Mouse (Mus musculus): ENCODE measurements around the gene Prg3.

Gene Prg3

GRCm38 (mm10) chr2:84987930-84988329, at the start of gene Prg3:
TSS of gene Prg3 (plus strand) at chr2:84988215.
- no peak for DNase-seq

- no peak for DNase-seq
These were observed 49.6 kb upstream of the Prg3 start for GRCm38 (mm10) chr2:84938249-84938946.

DNA sequence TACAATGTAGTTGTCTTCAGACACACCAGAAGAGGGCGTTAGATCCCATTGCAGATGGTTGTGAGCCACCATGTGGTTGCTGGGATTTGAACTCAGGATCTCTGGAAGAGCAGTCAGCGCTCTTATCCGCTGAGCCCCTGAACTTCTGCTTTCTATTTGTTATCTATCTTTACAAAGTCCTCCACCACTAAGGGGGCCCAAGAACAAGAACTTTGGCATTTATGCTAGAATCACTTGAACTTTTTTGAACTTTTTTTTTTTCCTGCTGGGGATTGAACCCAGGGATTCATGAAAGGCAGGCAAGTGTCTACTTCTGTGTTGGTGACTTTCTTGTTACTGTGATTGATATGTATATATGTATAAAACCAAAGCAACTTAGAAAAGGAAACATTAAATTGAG, 48.7 kb upstream of the Prg3 start:
- DNase-seq: no peak

GRCm38 (mm10) chr2:84939711-84940110, 48.3 kb upstream of the Prg3 start:
- no peak for DNase-seq

- DNase-seq: no peak
These were observed 46.7 kb upstream of the Prg3 start for GRCm38 (mm10) chr2:84941332-84941731.

- DNase-seq: no peak
These were observed 46.2 kb upstream of the Prg3 start for GRCm38 (mm10) chr2:84941795-84942194.

- no peak for DNase-seq
These were observed 40.8 kb upstream of the Prg3 start for GRCm38 (mm10) chr2:84947154-84947771.

DNA sequence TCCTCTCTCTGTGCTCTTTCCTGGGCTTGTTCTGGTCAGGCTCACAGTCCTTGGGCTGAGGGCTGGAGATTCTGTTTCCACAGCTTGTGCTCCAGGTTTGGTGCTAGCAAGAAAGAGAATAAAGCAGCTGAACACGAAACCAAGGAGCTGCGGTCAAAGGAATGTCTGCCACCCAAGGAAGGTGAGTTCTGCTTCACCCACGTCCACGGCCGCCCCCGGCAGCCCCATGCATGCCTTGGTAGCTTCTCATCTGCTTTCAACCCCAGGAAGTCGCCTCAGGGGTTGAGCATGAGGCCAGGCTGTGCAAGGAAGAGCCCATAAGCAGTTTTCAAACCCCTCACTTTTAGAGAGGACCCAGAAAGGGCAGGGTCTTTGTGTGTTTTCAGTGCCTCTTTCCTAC, 39.8 kb upstream of the Prg3 start:
- DNase-seq: no peak

GRCm38 (mm10) chr2:84948721-84949120, 39.3 kb upstream of the Prg3 start:
- DNase-seq: no peak

GRCm38 (mm10) chr2:84951027-84951426, 37.0 kb upstream of the Prg3 start:
- DNase-seq: no peak

DNA sequence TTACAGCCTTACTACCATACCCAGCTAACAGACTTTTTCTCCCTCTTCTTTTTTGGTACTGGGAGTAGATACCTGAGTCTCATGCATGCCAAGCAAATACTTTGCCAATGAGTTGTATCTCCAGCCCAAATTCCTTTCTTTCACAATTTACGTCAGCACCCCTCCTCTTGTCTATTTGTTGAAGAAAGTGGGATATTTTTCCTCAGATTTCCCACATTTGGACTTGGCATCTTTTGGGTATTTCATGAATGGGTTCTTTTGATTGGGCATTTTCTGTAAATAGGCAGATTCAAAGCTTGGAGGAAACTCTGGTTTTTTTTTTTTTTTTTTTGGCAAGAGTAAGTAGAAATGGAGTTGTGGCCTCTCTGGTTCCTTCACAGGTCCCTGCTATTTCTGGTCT, 35.8 kb upstream of the Prg3 start:
- DNase-seq: no peak

DNA sequence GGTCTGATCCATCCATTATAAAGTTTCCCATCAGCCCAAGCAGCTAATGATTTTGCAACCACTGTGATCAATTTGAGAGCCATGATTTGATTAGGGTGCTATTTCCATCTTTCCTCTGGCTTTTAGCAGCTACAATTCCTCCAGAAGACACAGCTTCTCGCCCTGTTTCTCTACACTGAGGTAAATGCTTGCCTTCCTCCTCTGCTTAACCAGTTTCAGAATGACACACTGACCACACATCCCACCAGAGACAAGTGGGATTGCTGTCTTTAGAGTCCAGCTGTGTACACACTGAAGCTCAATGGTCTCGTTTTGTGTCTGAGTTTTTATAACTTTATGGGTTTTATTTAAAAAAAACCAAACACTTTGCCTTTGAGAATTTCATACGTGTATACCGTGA, 35.3 kb upstream of the Prg3 start:
- no peak for DNase-seq

- DNase-seq: no peak
These were observed 32.6 kb upstream of the Prg3 start for GRCm38 (mm10) chr2:84955435-84955834.

- DNase-seq: peak; percentile 7
These were observed 31.7 kb upstream of the Prg3 start for GRCm38 (mm10) chr2:84956274-84956673.

DNA sequence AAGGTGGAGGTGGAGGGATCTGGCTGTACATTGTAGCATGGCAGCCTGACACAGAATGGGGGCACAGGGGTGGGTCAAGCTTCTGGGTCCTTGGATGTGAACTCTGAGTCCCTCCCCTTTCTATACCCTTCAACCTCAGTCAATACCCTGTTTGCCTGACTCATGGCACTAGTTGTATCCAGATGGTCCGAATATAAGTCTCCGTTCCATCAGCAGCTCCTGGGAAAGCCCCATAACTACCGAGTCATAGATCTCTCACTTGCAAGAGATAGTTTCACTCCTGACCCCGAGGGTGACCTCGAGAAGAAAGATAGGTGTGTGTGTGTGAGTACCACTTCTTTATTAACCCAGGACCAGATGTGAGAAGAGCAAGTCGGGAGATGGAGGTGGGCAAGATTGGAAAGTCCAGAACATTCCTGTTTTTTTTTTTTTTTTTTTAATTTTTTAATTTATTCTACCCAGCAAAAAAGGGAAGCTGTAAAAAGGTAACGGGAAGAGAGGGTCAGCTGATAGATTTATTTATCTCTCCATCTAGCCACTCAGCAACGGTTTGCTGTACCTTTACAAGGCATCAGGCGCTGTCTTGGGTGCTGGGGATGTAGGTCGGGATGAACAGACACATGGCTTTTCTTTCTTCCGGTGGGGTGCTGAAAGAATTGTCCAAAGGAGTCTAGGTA, 29.3 kb upstream of the Prg3 start:
- DNase-seq: no peak

DNA sequence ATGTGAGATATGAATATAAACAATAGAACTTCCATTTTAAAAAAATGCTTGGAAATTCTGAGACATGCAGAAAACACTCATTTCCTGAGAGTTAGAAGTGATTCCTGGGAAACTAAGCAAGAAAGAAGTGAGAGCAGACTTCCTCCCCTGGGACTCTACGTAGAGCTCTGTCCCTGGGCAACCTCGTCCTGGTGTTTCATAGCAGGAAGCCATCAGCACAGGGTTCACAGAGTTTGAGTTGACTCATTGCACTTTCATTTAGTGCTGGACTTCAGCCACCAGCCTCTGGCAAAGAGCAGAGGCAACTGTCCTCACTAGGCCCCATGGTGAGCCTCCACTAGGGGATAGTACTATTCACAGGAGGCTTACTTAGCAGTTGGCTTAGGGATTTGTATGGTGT, 26.7 kb upstream of the Prg3 start:
- DNase-seq: no peak

DNA sequence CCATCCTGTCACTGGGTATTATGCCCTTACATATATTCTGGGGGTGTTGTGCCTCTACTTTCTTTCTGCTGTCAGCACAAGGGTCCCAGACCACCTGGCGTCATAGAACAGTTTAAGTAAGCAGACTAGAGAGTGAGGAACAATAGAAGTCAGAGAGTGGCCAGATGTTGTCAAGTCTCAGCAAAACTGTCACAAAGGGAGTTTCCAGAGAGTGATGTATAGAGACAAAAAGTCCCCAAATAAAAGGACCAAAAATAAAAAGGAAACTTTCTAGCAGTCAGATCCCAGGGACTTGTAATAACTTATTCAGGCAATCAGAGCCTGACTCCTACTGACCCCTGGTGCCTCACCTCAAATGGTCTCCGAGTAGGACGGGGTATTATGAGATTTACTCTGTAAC, 26.1 kb upstream of the Prg3 start:
- DNase-seq: no peak

- no peak for DNase-seq
These were observed 25.0 kb upstream of the Prg3 start for GRCm38 (mm10) chr2:84962906-84963507.

DNA sequence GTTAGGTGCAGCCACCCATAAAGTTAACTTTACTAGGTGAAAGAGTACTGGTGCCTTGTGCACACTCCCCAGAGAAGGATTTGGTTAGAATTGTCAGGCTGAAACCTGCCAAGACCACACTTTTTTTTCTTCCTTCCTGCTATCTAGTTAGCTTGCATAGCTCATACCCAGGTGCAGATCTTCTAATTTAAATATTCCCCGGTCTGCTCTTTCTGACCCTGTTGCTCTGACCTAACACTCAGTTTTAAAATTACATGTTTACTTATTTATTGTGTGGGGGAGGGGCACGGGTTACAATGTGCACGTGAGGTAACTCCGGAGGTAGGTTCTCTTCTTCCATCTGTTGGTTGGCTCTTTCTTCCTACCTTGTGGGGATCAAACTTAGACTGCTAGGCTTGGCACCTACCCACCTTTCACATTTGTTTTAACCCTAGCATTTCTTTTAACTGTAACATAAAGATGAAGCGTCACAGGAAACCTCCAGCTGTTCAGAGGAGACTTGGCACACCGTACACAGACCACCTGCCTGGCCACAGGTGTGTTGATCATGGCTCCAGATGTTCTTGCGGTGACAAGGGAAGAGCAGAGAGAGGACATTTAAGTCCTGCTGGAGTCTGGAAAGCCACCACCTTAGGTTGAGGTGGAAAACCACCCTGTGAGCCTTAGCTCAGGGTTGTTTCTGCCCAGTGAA, 23.8 kb upstream of the Prg3 start:
- no peak for DNase-seq

DNA sequence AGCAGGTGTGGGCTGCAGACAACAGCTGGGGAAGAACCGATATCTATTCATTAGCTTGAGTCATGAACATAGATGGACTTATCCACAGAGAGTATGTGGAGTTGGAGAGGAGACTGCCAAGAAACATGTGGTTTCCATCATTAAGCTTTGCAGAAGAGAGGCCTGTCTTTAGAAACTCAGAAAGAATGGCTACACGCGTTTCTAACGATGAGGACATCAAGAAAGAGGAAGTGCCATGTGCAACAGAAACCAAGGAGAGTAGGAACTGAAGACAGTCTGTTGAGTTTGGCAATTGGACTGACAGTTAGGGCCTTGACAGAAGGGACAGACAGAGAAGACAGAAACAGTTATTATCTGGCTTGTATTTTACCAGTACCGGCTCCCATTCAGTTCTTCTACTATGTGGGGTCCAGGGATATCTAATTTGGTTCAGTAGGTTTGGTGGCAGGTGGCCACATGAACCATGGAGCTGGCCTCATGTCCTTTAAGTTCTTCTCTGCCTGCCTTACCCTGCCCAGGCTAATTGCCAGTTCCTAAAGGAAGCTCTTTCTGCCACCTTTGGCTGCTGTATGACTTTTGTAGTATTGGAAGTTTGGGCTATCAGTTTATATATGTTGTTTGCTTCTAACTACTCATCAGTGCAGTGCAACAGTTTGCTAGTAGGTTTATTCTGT, 20.6 kb upstream of the Prg3 start:
- DNase-seq: no peak

DNA sequence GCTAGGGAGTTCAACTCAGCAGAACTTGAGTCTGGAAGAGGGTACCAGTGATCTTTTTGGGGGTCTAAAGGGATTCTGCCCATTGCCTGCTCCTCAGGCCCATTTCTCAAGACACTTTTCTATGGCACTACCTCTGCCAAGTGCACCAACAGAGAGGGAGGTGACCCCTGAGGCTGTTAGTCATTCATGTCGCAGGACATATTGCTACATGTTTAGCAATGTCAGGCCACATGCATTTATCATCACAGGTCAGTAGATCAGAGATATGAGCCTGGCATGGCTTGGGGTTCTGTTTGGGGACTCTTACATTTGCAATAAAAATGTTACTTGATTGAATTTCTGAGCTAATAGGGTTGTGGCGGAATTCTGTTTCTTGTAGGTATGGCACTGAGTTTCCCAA, 12.4 kb upstream of the Prg3 start:
- DNase-seq: no peak

GRCm38 (mm10) chr2:84980188-84980587, 7.8 kb upstream of the Prg3 start, which contains the start of gene Prg2:
TSS of gene Prg2 (plus strand) at chr2:84980461.
- no peak for DNase-seq

DNA sequence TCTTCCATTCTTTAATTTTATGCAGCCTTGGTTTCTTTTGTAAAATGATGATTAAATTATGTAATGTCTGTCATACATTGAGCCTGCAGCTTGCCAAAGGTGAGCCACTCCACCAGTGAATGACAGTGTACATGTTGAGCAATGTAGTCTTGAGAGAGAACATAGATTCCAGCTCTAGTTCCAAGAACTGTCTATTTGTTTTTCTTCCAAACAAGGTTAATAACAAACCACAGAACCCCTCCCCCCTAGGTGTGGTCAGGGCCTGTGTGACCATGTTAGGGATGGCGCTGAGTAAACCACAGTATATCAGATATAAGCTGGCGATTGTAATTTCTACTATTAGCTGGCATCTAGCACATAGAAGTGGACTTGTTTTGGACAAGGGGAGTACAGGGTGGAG, 8.4 kb downstream of the Prg3 start:
- DNase-seq: no peak
